Mouse (Mus musculus) left cerebral cortex, postnatal 14 days (tissue): ENCODE results near the gene Rapgef1. TPM values are rescaled to one million over a fixed set of nuclear protein-coding genes. Genes with fewer than 3 reads are reported as not detected.

Experiments used
- DNase-seq, 2 experiments: peaks; one replicate each; pipeline ENCODE4 v3.0.0; 2021 to 2022; ENCODE audit warnings: low spot score in 2 of 2, mixed read lengths in 1 of 2
- intact Hi-C: fragments of 180-260 bp; cut with DNase I; formaldehyde crosslinking; loops from one replicate; pipeline ENCODE4 v1.15.1; 2025
- long read RNA-seq, 2 experiments: library from polyadenylated mRNA; stranded (forward); transcript quantifications; one replicate each; pipeline ENCODE4 v2.0.0; 2021
- total RNA-seq, 2 experiments: library from RNA; stranded (reverse); gene quantifications; 2 replicates each; pipeline ENCODE4 v1.2.3; 2021

Gene Rapgef1
- total RNA-seq, result 100 to 1,000 TPM; 118 to 124 TPM
- long read RNA-seq, experiment 1, full-length matches to known transcripts, result 4 of 31 reads
- long read RNA-seq, experiment 1, partial matches to known transcripts, result 16 of 31 reads
- long read RNA-seq, experiment 1, other reads (novel, unspliced or antisense), result 11 of 31 reads
- long read RNA-seq, experiment 2, full-length matches to known transcripts, result 7 of 41 reads
- long read RNA-seq, experiment 2, partial matches to known transcripts, result 18 of 41 reads
- long read RNA-seq, experiment 2, other reads (novel, unspliced or antisense), result 16 of 41 reads

DNA sequence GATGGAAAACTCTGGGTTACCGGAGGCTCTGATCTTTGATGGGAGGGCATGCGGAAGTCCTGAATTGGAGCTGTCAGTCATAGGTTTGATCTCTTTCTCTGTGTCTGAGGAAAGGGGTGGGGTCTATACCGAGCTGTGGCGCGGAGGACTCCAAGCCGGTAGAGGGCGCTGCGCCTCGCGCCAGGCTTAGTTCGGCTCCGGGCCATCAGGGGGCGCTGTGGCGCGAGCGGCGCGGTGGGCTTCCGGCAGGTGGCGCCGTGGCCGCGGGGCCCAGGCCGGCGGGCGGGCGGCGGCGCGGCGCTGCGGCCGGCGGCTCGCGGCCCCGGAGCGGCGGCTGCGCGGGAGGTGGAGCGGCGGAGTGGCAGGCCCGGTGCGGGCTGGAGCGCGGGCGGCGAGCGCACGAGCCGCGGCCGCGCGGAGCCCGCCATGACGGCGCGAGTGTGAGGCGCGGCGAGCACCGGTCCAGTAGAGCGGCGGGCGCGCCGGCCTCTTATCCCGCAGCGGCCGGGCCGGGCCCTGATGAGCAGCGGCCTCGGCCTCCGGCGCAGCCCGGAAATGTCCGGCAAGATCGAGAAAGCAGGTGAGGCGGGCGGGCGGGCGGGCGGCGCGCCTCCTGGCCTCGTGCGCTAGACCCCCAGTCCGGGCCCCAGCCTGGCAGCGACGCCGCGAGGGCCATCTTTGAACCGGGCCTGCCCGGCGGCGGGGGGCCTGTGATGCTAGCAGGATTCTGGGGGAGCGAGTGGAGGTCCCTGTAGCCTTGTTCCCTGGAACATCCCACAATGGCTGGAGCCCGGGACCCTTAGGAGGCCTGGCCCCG is at the start of gene Rapgef1:
TSS of gene Rapgef1 (plus strand) at position 237 of the 817 bp plus-strand sequence.
- intact Hi-C loops, result loop anchor here (5.0 kb wide), 1 partner anchor 48 kb away; no protein-coding TSS in a partner anchor
- peak; percentile 79 to 88 for DNase-seq

DNA sequence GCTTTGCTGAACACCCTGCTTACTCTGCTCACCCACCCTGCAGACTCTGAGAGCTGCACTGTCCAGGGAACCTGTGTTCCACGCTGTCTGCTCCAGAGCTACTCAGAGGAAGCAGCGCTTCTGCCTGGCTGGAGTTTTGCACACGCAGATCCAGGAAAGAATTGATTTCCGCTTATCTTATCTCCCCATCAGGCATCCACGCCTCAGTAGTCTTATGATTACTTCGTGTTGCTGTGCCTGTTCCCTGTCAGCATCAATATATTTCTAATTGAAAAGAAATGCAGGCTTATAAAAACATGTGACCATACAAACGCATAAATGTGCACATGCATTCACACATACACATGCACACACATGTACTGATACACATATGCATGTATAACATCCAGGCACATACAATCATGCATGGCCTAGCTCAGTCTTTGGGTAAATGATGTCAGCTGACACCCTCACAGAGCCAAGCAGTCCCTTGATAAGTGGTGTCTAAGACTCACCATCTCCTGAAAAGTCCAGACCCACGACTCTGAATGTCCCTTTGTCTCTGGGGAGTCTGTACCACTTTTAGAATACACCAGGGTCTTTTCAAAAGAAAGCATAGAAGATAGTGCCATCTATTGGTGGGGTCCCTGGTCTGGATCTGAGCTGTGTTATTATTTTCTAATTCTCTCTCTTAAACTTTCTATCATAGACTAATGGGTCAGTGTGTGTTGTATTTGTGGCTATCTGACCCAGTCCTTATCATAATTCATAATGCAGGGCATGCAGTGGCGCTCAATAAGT is 47.4 kb upstream of the Rapgef1 start:
- intact Hi-C loops, result no loop called here
- no peak for DNase-seq

DNA sequence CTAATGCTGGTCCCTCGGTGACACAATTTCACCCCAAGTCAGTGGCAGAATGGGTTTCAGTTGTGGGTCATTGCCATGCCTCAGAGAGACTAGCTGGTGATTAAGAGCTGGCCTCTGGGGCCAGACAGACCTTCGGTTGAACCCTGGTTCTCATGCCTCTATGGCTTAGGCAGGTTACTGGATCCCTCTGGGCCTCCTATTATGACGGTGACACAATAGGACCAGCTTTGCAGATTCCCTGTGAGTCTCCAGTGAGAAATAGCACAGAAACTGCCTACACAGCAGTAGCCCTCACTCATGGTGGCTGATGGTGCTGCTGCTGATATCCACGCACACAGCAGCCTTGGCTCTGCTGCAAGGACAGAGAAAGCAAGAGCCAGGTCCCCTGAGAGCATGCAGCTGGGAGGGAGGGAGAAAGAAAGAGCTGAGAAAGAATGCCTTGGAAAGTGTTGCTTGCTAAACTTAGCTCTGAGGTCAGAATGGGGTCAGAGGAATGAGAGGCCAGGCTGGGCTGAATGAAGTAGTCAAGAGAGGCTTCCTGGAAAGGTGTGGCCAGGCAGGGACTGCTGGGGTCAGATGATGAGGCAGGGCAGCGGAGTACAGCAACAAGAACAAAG is 46.6 kb upstream of the Rapgef1 start:
- DNase-seq, result no peak
- intact Hi-C loops, result no loop called here

DNA sequence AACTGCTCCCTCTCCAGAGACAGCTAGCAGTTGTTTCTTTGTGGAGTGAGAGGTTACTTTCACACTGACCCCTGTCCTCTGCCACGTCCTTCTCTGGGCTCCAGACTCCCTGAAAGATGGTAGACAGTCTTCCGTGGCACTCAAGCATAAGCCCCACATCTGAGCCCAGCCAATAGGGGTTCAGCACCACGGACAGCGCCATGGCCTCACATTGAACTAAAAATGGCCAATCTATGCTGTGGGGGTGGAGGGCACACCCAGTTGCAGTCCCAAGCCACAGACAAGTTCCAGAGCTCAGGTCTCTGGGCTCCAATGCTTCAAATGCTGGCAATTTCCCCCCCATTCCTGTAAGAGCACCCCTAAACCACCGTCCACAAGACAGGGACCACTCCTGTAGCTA is 45.9 kb upstream of the Rapgef1 start:
- intact Hi-C loops, result no loop called here
- DNase-seq, result no peak

DNA sequence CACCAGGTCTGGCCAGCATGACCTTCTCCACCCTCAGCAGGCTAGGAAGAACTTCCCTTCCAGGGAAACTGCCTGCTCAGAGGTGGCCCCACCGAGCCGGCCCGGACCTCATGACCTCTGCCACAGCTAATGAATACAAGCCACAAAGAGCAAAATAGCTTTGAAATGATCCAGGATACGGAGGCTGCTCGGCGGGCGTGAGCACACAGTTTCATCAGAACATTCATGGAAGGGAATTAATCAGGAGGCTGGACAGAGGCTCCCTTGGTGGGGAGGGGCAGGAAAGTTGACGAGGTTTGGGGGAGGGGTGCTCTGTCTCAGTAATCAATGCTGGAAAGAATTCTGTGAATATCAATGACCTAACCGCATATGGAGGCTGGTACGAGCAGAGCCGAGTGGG is 45.3 kb upstream of the Rapgef1 start:
- intact Hi-C loops, result no loop called here
- DNase-seq, result no peak

DNA sequence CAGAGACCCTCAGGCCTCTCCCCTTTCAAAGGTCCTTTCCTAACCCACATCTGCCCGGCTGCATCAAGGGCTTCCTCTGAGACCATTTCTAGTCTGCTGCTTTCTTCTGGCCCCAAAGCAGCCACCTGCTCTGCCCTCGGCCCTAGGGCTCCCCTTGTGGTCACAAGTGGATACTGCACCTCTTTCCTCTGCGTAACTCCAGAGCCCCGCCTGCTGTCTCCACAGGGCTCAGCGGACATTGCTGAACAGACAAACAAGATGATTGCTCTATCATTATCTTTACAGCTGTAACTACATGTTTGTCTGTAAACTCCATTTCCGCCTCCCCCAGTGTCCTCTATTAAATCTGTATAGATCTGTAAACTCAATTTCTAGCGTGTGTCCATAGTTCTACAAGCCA is 37.1 kb upstream of the Rapgef1 start:
- intact Hi-C loops, result loop anchor here (5.0 kb wide), 1 partner anchor 380 kb away; no protein-coding TSS in a partner anchor

DNA sequence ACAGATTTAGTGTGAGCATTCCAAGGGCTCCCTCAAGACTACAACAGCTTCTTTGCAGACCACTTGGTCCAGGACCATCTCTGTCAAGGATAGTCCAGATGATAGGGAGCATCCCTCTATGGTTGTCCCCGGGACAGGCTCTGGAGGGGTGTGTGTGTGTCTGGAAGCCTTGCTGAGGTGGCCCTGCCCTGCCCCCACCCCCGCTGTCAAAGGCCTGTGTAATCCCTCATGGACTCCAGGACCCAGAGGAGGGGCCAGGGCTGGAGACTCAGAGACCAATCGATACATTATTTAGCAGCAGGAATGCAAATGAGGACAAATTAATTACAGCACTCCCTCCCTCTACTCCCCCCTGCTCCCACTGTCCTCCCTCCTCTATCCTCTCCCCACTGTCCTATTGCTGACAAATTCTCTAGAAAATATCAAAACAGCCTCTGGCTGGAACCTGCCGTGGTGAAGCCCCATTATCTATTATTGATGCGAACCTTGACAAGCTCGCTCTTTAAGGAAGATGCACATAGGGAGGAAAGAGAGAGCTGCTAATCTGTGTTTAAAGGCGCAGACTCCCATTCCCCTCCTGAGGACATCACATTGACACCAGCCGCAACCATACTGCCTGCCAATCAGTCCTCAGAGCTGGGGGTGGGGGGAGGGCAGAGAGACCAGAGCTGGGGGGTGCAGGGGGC is 33.4 kb upstream of the Rapgef1 start:
- DNase-seq, result no peak
- intact Hi-C loops, result no loop called here

More for the DNA sequence above, 37.1 kb upstream of the Rapgef1 start:
- peak; percentile 81 to 82 for DNase-seq

DNA sequence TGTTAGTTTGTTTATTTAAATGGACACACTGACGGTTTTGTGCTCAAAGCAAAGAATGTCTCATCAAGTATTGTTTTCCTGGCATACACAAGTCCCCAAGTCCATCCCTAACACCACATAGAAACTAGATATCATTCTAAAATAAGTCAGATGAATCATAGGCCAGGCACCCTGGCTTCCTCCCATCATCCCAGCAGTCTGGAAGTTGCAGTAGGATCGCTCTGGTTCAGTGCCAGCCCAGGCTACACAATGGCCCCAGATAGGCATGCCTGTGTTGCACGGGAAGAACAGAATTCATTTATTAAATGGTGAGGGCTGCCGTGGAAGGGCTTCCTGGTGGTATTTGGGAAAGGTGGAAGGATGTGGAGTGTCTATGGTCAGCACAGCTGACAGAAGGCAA is 31.5 kb upstream of the Rapgef1 start:
- intact Hi-C loops, result no loop called here

DNA sequence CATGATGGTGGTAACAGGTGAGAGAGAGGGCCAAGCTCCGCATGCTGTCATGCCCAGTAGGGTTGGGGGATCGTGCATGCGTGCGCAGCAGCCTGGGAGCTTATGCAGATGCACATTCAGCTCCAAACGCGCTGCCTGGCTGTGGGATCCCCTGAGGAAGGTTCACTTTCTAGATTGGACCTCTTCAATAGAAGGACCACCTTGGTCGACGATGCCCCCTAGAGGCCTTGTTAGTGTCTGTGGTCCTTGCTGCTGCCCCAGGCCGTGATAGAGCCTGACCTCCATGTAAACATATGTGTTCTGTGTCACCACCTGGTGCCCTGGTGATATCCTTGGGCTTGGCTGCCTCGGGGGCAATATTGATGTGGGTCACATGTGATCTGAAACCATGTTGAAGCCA is 30.3 kb upstream of the Rapgef1 start:
- intact Hi-C loops, result no loop called here
- DNase-seq, result no peak

More for the DNA sequence above, 31.5 kb upstream of the Rapgef1 start:
- DNase-seq, result no peak

DNA sequence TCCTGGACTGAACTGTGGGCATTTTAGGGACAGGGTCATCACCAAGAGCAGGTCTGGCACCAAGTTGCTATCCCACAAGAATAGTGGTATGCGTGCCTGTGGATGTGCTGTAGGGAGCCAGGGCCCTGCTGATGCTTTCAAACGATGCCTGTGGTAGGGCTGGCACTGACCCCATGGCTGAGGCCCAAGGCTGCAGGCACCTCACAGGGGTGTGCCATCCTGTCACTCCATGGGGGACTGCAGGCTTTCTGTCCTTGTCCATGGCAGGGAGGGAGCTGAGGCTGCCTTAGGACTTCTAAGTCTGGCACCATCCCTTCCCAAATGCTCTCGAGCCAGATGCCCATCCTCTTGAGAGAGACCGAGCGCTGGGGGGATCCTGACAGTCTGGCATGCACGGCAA is 27.9 kb upstream of the Rapgef1 start:
- no peak for DNase-seq
- intact Hi-C loops, result no loop called here

DNA sequence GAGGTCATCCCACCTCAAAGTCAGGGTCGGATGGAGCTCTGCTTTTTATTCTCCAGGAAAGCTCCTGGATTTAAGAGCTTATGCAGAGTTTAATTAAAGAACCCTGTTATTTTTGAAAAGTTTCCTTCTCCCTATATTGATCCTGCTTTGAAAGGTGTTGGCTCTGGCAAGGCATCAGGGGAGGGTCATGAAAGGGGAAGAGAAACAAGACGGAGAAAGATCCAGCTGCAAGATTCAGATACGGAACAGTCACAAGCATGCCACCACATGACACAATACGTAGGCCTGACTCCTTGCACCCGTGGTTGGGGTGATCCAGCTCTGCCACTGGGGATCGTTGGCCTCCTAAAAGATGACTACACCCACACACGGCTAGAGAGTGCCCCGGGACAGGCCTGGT is 27.0 kb upstream of the Rapgef1 start:
- DNase-seq, result no peak
- intact Hi-C loops, result no loop called here

DNA sequence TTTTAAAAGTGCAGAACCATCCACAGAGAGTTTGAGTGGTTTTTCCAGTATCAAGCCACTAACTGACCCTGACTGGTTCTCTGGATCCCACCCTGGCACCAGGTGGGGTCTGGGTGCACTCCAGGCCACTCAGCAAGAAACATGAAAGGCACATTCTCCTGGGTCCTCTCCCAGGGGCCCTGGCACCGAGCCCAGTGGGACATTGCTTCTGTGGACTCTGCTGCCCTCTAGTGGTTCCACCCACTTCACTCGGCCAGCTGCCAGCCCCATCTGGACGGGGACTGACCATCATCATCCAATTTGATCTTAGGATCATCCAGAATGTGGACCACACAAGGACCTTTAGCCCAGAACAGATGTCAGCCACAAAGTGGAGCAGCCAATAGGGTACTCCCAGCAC is 15.6 kb upstream of the Rapgef1 start:
- intact Hi-C loops, result loop anchor here (5.0 kb wide), 1 partner anchor 402 kb away; no protein-coding TSS in a partner anchor
- DNase-seq, result peak; percentile 79 to 80

DNA sequence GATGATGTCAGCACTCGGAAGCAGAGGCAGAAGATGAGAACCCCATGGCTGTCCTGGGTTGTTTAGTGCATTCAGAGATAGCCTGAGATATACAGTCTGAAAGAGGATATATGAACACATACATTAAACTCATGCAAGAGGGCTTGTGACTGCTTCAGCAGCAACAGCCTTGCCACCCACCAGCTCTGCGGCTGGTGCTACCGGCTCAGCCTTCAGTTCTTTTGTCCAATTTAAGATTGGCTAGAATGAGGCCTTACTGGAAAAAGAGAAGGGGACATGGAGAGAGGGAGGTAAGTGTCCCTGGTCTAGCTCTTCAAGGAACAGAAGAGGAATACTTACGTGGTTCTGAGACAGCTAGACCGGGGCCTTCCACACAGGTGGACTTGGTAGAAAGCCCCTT is 13.9 kb upstream of the Rapgef1 start:
- intact Hi-C loops, result no loop called here
- DNase-seq, result no peak

DNA sequence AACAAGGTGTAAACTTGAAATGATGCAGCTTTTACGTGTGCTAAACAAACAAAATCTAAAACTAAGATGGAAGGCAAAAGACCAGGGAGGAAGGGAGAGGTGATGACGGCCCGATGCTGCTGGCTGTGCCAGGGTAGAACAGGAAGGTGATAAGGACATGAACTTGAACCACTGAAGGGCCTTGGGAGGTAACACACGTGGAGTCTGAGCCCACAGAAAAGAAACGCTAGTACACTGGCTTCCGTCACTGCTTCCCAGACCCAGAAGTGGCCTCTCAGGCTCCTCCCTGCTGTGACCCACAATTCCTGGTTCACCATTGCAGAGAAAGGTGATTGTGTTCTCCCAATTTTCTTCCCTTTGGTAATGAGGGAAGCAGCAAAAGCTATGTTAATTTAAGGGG is 13.1 kb upstream of the Rapgef1 start:
- intact Hi-C loops, result no loop called here
- DNase-seq, result no peak

DNA sequence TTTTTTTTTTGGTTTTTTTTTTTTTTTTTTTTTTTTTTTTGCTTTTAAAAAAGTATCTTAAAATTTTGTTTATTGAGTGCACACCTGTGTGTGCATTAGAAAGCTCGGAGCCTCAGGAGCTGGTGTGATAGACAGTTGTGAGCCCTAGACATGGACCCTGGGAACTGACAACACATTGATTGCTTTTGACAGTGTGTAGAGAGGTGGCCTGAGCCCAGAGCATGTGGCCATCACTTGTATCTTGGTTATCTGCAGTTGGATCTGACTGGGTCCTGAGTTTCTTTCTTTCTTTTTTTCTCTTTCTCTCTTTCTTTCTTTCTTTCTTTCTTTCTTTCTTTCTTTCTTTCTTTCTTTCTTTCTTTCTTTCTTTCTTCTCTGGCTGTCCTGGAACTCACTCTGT is 2.2 kb upstream of the Rapgef1 start:
- intact Hi-C loops, result no loop called here
- DNase-seq, result no peak

DNA sequence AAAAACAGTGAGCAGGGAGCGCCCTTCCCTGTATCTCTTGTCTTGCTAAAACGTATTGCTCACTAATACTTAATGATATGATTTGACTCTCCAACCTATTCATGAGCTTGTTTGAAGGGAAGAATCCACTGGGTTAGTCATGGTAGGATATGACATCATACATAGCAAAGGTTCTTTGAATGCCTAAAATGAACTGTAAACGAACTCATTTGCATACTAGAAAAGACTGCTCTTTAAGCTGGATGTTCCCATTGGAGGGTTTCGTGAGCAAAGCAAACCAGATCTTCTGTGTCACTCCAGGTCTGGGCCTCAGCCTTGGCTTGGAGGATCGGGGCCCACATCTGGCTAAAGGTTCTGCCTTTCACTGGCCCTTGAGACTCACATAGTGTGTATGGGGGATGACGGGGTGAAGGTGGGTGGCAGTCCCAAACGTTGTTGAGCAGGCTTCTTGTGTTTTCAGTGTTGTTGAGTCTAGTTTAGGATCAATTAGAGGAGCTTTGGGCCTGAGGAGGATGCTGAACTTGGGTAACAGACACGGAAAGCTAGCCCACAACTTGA is 515 bp upstream of the Rapgef1 start:
- intact Hi-C loops, result no loop called here

DNA sequence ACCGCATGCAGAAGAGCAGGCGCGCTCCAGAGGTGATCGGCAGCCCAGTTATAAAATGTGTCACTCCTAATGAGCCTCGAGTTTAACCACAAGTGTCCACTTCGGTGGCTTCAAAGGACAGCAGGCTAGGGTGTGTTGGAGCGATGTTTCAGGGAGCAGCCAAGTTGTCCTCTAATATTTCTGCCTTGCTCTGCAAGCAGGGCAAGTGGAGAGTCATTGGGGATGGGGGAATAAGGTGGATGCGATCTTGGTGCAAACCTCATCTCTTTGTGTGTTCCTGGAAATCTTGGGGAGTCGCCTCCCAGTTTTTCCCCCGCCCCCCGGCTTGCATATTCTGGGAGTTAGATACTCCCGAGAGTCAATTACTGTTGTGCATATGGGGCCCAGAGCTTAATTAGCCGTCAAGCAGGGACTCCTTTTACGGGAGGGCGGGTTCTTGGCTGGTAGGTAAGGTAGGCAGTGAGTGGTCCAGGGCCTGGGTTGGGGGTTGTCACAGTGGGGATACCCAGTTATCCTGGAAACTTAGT is 844 bp downstream of the Rapgef1 start:
- no peak for DNase-seq
- intact Hi-C loops, result loop anchor here (5.0 kb wide), 1 partner anchor 47 kb away; no protein-coding TSS in a partner anchor

More for the DNA sequence above, 515 bp upstream of the Rapgef1 start:
- no peak for DNase-seq

DNA sequence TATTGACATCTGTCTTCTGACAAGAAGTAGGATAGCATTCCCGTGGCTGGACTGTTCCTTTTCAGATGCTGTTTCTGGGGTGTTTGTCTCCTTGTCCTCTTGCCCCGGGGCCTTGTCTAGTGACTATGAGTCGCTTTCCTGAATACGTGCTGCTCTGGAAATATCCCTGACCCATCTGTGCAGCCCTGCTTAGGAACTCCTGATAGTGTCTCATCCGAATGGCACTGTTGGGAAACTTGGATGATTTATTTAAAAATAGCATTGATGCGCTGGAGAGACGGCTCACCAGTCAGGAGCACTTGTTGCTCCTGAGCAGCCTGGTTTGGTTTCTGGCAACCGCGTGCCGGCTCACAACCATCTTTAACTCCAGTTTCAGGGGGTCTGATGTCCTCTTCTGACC is 1.6 kb downstream of the Rapgef1 start:
- no peak for DNase-seq
- intact Hi-C loops, result loop anchor here (5.0 kb wide), 1 partner anchor 46 kb away; no protein-coding TSS in a partner anchor
